Mouse (Mus musculus) ES-Bruce4 (cell line): Measurements from ENCODE around the gene Rbck1.

Source experiments
- CTCF ChIP-seq: IDR thresholded peaks from one replicate; pipeline ENCODE4 v1.8.1; 2011; ENCODE audit warnings: low read depth, low read length
- EP300 ChIP-seq: IDR thresholded peaks from 2 replicates; pipeline ENCODE4 v1.6.1; 2011; ENCODE audit warnings: low read depth, low read length; ENCODE audit not compliant: insufficient read depth
- POLR2A ChIP-seq: IDR thresholded peaks from one replicate; pipeline ENCODE4 v1.8.1; 2011; ENCODE audit warnings: low read length; ENCODE audit not compliant: insufficient read depth

DNA sequence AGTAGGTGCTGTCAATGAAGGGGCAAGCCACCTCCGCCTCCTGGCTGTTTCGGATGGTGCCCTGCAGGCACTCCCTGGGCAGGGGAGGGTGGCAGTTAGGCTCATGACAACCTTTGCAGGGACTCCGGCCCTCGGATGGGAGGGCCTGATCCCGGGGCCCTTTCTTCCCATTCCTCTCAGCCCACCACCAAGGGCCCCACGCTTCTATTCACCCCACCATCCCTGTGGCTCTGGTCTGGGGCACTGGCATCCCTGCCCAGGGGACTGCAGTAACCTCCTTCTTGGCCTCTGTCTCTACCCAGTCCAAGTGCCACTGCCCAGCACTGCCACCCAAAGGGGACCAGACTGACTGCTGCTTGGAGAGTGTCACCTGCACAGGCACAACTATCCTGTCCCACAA is 10.3 kb downstream of the Rbck1 start:
- TF ChIP-seq CTCF (no peak), POLR2A (no peak), EP300 (no peak)
